Mouse (Mus musculus) bone marrow macrophage, adult 2 months (primary cell): ENCODE data around the gene Cuta. TPM values are rescaled to one million over a fixed set of nuclear protein-coding genes. Genes with fewer than 3 reads are reported as not detected.

ENCODE experiments used
- H3K27ac ChIP-seq: 2 replicates; pipeline ENCODE4 v1.5.1; 2012; ENCODE audit warnings: low read depth, low read length; ENCODE audit not compliant: insufficient read depth
- H3K4me1 ChIP-seq: 2 replicates; pipeline ENCODE4 v1.6.1; 2012; ENCODE audit warnings: low read length; ENCODE audit not compliant: control insufficient read depth, insufficient read depth
- H3K4me3 ChIP-seq: 2 replicates; pipeline ENCODE4 v1.5.1; 2012; ENCODE audit warnings: mild to moderate bottlenecking, low read length, moderate library complexity; ENCODE audit not compliant: insufficient read depth
- CTCF ChIP-seq: IDR thresholded peaks from 2 replicates; pipeline ENCODE4 v1.5.1; 2012; ENCODE audit warnings: low read depth, mild to moderate bottlenecking, low read length, moderate library complexity
- POLR2A ChIP-seq: IDR thresholded peaks from 2 replicates; pipeline ENCODE4 v1.6.1; 2012; ENCODE audit warnings: mild to moderate bottlenecking, low read depth, low read length, borderline replicate concordance
- polyA plus RNA-seq: library from polyadenylated mRNA; stranded (reverse); fragments of >200 nt; gene quantifications from 2 replicates; pipeline ENCODE4 v1.2.4, GENCODE M21; 2012; ENCODE audit not compliant: missing spikeins, insufficient read depth, insufficient read length

Cuta gene
- polyA plus RNA-seq, 1 experiment = 120 TPM

DNA sequence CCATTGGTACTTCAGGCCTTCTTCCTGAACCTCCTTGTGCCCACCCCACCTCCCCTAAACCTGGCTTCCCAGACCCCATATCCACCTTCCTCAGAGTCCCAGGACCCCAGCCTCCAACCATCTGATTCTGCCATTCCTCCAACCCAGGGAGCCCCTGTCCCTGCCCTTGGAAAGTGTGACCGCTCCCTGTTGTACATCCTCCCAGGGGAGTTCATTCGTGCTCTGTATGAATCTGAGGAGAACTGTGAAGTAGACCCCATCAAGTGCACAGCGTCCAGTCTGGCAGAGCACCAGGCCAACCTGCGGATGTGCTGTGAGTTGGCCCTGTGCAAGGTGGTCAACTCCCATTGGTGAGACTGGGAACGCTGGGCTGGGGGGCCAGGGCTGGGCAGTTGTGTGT lies 18.5 kb upstream of the Cuta start:
- no peak for TF ChIP-seq CTCF
- TF ChIP-seq POLR2A = no peak
- Histone ChIP-seq H3K27ac (no peak overlapping the region), H3K4me3 (no peak overlapping the region), H3K4me1 (peaks cover 12% of the 10 kb centered on the region)

DNA sequence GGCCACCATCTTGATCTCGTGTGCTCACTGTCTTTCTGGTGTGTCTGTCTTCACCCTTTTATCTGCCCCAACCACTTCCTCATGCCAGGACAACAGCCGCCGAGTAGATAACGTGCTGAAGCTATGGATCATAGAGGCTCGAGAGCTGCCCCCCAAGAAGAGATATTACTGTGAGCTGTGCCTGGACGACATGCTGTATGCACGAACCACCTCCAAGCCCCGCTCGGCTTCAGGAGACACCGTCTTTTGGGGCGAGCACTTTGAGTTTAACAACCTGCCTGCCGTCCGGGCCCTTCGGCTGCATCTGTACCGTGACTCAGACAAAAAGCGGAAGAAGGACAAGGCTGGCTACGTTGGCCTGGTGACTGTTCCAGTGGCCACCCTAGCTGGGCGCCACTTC lies 17.5 kb upstream of the Cuta start:
- peaks cover 12% of the 10 kb centered on the region for H3K4me1 ChIP-seq
- no peak for TF ChIP-seq POLR2A
- TF ChIP-seq CTCF = no peak
- H3K4me3 ChIP-seq = no peak overlapping the region
- H3K27ac ChIP-seq = no peak overlapping the region

DNA sequence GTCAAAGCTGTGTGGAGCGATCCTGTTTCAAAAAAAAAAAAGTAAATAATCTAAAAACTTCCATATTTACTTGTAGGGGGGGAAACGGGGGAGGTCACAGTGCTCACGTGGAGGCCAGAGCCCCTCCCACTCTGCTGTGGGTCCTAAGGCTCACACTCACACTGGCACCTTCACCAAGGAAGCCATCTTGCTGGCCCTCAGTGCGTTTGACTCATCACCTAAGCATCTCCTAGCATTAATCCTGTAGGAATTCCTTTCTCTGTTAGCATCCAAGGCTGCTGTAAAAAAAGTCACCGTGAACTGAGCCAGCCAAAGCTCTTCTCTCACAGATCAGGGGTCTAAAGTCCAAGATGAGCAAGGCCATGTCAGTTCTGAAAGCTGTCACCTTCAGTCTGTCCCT lies 16.9 kb upstream of the Cuta start:
- Histone ChIP-seq H3K27ac (no peak overlapping the region), H3K4me3 (no peak overlapping the region), H3K4me1 (peaks cover 12% of the 10 kb centered on the region)
- TF ChIP-seq POLR2A (no peak), CTCF (no peak)

DNA sequence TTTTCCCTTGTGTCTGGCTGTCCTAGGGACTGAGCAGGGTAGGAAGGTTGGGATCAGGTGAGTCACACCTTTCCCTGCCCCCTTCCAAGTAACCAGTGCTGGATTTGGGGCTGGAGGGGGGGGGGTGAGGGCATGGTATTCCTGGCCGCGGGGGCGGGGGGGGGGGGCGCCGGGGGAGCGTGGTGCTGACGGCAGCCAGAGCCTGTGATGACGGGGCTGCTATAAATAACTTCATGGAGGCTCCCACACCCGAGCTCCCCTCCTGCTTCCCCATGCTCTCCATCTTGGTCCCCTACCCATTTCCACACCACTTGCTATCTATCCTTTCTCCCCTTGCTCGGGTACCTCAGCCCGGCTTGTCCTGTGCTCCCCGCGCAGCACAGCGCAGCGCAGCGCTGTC lies 14.4 kb upstream of the Cuta start:
- peaks cover 12% of the 10 kb centered on the region for H3K4me1 ChIP-seq
- H3K4me3 ChIP-seq = no peak overlapping the region
- no peak for TF ChIP-seq CTCF
- TF ChIP-seq POLR2A = no peak
- no peak overlapping the region for H3K27ac ChIP-seq

DNA sequence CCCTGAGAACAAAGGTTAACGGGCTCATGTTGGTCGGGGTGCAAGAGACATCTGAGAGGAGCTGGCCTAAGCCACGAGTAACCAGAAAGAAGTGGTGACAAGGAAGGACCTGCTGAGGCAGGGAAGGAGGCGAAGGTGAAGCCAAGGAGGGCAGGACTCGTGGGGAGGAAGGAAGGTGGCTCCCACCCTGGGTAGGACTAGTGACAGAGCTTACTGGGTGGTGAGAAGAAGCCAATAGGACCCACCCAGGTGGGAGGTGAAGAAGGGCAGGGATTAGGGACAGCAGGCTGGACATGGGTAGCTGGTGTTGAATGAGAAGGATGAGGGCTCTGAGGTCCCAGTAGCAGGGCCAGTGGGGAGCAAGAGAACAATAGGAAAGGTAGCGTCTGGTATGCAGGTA lies 13.8 kb upstream of the Cuta start:
- Histone ChIP-seq H3K4me1 (peaks cover 12% of the 10 kb centered on the region), H3K4me3 (no peak overlapping the region), H3K27ac (no peak overlapping the region)
- no peak for TF ChIP-seq POLR2A
- TF ChIP-seq CTCF = no peak

DNA sequence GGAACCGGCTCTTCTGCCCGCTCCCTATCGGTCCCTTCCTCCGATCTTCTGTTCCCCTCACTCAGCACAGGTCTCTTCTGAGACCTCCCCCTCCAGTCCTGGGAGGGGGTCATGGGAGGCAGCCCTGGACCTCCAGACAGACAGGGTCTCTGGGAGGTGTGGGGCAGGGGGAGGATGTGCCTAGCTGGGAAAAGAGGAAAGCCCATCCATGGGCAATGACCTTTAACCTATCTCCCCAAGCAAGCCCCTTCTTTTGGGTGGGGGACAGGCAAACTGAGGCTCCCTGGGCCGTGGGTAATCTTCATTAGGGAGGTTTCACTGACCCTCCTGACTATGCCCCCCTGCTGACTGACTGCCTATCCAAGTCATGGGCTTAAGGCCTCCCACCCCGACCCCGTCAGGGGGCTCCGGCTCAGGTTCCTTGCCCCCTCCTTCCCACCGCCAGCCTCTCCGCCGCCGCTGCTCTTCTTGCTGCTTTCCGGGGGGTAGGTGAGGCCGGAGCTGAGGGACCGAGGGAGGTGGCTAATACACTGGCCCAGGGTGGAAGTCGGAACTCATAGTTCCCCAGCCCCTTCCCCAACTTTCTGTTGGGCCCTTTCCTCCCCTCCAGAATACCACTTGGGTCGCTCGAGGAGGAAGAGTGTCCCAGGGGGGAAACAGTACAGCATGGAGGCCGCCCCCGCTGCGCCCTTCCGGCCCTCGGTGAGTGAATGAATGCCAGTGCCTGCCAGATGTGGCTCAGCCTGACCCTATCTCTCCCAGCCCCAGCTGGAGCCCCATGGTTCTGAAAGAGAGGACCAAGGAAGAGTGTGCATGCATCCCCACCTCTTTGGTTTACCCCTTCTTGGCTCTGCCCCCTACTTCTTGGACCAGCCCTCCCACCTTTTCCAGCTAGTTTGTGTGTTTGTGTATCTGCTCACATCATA lies 12.8 kb upstream of the Cuta start:
- Histone ChIP-seq H3K27ac (no peak overlapping the region), H3K4me1 (peaks cover 12% of the 10 kb centered on the region), H3K4me3 (no peak overlapping the region)
- no peak for TF ChIP-seq CTCF
- no peak for TF ChIP-seq POLR2A

DNA sequence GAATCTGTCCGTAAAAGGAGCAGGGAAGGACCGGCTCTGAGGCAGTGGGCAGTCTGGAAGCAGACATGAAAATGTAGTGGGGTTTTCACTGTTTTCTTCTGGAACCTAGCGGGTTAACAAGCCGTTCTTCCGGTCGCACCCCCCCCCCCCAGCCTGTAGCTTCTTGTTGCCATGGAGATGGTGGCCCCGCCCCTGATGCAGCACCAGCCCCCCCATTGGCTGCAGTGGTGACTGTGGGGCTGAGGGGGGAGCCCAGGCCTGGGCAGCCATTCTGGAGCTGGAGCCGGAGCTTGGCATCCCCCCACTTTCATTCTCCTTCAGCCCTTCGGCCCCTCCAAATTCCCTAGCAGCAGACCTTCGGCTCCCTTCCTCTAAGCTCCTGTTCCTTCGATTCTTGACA lies 12.0 kb upstream of the Cuta start:
- H3K27ac ChIP-seq = no peak overlapping the region
- H3K4me1 ChIP-seq = peaks cover 12% of the 10 kb centered on the region
- no peak for TF ChIP-seq CTCF
- no peak for TF ChIP-seq POLR2A
- no peak overlapping the region for H3K4me3 ChIP-seq

DNA sequence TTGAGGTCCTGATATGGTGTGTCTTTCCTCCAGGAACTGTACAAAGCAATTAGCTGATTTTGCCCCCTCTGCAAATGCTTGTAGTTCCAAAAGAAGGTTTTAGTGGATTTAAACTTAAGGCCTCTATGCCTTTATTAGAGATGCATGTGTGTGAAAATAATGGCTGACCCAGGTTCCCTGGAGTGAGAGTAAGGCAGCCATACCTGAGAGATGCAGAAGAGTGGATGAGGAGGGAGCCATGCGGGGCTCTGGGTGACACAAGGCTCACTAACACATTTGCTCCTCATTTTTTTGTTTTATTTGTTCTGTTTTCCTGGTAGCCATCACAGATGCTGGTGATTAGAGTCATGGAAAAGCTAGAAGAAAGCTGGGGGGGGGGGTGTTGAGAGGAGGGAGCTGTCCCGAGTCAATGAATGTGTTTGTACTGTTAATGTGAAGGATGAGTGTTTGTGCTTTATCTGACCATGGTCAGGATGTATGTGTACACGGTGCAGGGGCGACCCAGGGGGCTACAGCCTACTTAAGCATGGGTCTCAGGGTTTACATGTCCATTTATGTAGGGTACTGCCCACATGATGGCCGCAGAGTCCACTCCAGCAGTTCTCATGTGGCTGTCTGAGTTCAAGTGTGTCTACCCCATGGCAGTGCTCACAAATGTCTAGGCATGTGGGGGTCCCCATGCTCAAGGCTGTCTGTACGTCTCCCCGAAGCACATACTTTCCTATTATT lies 11.4 kb upstream of the Cuta start:
- Histone ChIP-seq H3K4me1 (peaks cover 9% of the 10 kb centered on the region), H3K4me3 (no peak overlapping the region)
- TF ChIP-seq POLR2A (no peak), CTCF (no peak)

DNA sequence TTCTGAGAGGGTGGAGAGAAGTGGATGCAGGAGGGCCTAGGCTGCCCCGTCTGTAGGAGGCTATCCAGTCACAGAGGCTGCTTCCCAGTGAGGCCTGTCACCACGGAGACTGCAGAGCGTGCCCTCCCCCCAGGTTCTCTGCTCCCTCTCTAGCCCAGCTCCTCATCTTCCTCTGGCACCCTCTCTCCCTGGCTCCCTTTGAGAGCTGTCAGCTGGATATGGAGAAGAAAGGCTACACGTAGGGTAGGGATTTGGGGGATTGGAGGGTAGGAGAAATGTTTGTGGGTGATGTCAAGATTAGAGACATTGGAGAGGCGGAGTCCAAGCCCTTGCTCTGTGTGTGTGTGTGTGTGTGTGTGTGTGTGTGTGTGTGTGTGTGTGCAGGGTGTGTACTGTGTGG lies 10.5 kb upstream of the Cuta start:
- TF ChIP-seq CTCF (no peak), POLR2A (no peak)
- peaks cover 2% of the 10 kb centered on the region for H3K4me1 ChIP-seq
- no peak overlapping the region for H3K4me3 ChIP-seq
- no peak overlapping the region for H3K27ac ChIP-seq

More for the DNA sequence above, 11.4 kb upstream of the Cuta start:
- no peak overlapping the region for H3K27ac ChIP-seq

DNA sequence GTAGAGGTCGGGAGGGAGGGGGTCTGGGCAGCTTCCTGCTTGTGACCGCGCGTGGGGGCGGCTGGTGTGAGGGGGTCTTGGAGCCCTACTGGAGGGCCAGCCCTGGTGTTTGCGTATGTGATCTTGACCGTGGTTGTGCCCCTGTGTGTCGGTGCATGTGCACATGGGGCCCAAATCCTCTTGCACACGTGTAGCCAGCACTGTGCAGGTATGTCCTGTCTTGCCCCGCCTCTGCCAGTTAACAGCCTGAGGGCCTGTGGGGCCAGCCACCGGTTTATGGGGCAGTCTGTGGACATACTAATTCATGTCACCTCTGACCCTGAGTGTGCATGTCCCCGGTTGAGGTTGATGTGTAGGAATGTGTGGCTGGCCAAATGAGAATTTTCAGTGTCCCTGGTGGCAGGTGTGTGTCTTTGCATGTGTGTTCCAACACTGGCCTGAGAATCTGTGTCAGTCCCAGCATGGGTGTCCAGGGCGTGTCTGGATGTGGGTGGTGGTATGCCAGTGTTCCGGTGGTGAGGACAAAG lies 9.7 kb upstream of the Cuta start:
- TF ChIP-seq CTCF (no peak), POLR2A (no peak)
- Histone ChIP-seq H3K4me1 (no peaks in the 10 kb centered on the region), H3K4me3 (no peak overlapping the region), H3K27ac (no peak overlapping the region)
